Mouse (Mus musculus) liver, embryonic 12.5 days (tissue): ENCODE measurements around the gene Pth1r. TPM values are rescaled to one million over a fixed set of nuclear protein-coding genes. Genes with fewer than 3 reads are reported as not detected.

Experiments used
- ATAC-seq: fragments of 200-750 bp; cut with Nextera tagmentation; 2 replicates; pipeline ENCODE4 v1.8.0; 2017; ENCODE audit warnings: moderate number of reproducible peaks, mild to moderate bottlenecking, moderate library complexity
- H3K27ac ChIP-seq: fragments of 300-500 bp; sonication (generic); 2 replicates; pipeline ENCODE4 v1.5.1; 2016; ENCODE audit warnings: mild to moderate bottlenecking
- H3K27me3 ChIP-seq: fragments of 300-500 bp; sonication (generic); replicated peaks from 2 replicates; pipeline ENCODE4 v1.6.1; 2016; ENCODE audit warnings: mild to moderate bottlenecking, moderate library complexity
- H3K36me3 ChIP-seq: fragments of 300-500 bp; sonication (generic); 2 replicates; pipeline ENCODE4 v1.6.1; 2016; ENCODE audit warnings: mild to moderate bottlenecking, moderate library complexity
- H3K4me1 ChIP-seq: fragments of 300-500 bp; sonication (generic); 2 replicates; pipeline ENCODE4 v1.6.1; 2016
- H3K4me2 ChIP-seq: fragments of 300-500 bp; sonication (generic); 2 replicates; pipeline ENCODE4 v1.6.1; 2016; ENCODE audit warnings: mild to moderate bottlenecking, moderate library complexity
- H3K4me3 ChIP-seq: fragments of 300-500 bp; sonication (generic); 2 replicates; pipeline ENCODE4 v1.5.1; 2016; ENCODE audit warnings: mild to moderate bottlenecking, moderate library complexity
- H3K9ac ChIP-seq: fragments of 300-500 bp; sonication (generic); 2 replicates; pipeline ENCODE4 v1.6.1; 2016; ENCODE audit warnings: mild to moderate bottlenecking, moderate library complexity
- H3K9me3 ChIP-seq: fragments of 300-500 bp; sonication (generic); replicated peaks from 2 replicates; pipeline ENCODE4 v1.6.1; 2016; ENCODE audit warnings: mild to moderate bottlenecking, moderate library complexity
- WGBS: fragments of 180-500 bp; shearing (Covaris S2); methylation state at CpG from one replicate; pipeline ENCODE4 v1.1.7; 2016; ENCODE audit not compliant: insufficient replicate concordance; 5-methylcytosine and 5-hydroxymethylcytosine counted together
- polyA plus RNA-seq: library from polyadenylated mRNA; unstranded; fragments of >200 nt; fragmentation: Nextera tagmentation; extraction: Ambion mirVana; gene quantifications from 2 replicates; pipeline ENCODE4 v1.2.1, GENCODE M21; 2016

Pth1r gene
- polyA plus RNA-seq, 1 experiment from 2014 or later: 9.1 TPM

GRCm38 (mm10) chr9:110772336-110772735 lies 25.4 kb upstream of the Pth1r start:
- 81% methylated on average over 10 of the region's 10 CpGs for WGBS

GRCm38 (mm10) chr9:110763405-110763804 lies 16.5 kb upstream of the Pth1r start:
- Histone ChIP-seq H3K9ac (no peak overlapping the region), H3K4me2 (no peak overlapping the region), H3K27me3 (peaks cover 50% of the 10 kb centered on the region), H3K9me3 (no peaks in the 10 kb centered on the region), H3K4me1 (no peaks in the 10 kb centered on the region), H3K4me3 (no peak overlapping the region), H3K36me3 (no peaks in the 10 kb centered on the region), H3K27ac (no peak overlapping the region)
- ATAC-seq: no peak
- whole genome bisulfite sequencing: 74% methylated on average over 2 of the region's 2 CpGs

More at GRCm38 (mm10) chr9:110772336-110772735, 25.4 kb upstream of the Pth1r start:
- no peak for ATAC-seq
- H3K4me3 ChIP-seq: no peak overlapping the region
- no peak overlapping the region for H3K4me2 ChIP-seq
- H3K9me3 ChIP-seq: no peaks in the 10 kb centered on the region
- H3K27ac ChIP-seq: no peak overlapping the region
- no peaks in the 10 kb centered on the region for H3K4me1 ChIP-seq
- no peak overlapping the region for H3K9ac ChIP-seq
- peaks cover 23% of the 10 kb centered on the region for H3K27me3 ChIP-seq
- no peaks in the 10 kb centered on the region for H3K36me3 ChIP-seq

GRCm38 (mm10) chr9:110762763-110763162 lies 15.8 kb upstream of the Pth1r start:
- no peaks in the 10 kb centered on the region for H3K36me3 ChIP-seq
- no peak overlapping the region for H3K27ac ChIP-seq
- H3K9ac ChIP-seq: no peak overlapping the region
- no peak for ATAC-seq
- peaks cover 44% of the 10 kb centered on the region for H3K27me3 ChIP-seq
- no peak overlapping the region for H3K4me3 ChIP-seq
- H3K4me1 ChIP-seq: no peaks in the 10 kb centered on the region
- H3K9me3 ChIP-seq: no peaks in the 10 kb centered on the region
- no peak overlapping the region for H3K4me2 ChIP-seq
- WGBS: 79% methylated on average over 10 of the region's 10 CpGs

- ATAC-seq: no peak
- no peaks in the 10 kb centered on the region for H3K4me1 ChIP-seq
- H3K27me3 ChIP-seq: peaks cover 30% of the 10 kb centered on the region
- no peak overlapping the region for H3K9ac ChIP-seq
- H3K9me3 ChIP-seq: no peaks in the 10 kb centered on the region
- WGBS: 71% methylated on average over 8 of the region's 8 CpGs
- H3K4me2 ChIP-seq: no peak overlapping the region
- no peak overlapping the region for H3K4me3 ChIP-seq
- H3K27ac ChIP-seq: no peak overlapping the region
- H3K36me3 ChIP-seq: no peaks in the 10 kb centered on the region
Measured at GRCm38 (mm10) chr9:110760886-110761285, 13.9 kb upstream of the Pth1r start.

DNA sequence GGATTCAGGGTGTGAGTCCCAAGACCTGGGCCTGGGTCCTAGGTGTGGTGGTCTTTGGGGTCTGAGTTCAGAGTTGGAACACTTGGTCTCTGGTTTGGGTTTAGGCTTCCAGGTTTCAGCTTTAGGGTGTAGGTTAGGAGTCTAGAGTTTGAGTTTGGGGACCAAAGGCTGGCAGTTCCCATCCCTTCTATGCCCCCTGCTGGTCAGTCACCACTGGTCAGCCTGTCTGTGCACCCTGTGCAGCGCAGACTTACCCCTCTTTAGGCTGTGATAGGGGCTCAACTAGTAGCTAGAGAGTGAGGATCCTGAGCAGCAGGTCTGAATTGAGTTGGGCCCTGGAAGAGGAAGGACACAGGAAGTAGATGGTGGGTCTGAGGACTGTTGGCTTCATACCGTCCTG lies 12.3 kb upstream of the Pth1r start:
- Histone ChIP-seq H3K4me3 (no peak overlapping the region), H3K9me3 (no peaks in the 10 kb centered on the region), H3K27me3 (peaks cover 19% of the 10 kb centered on the region; the same call in 1 of the 2 replicates), H3K36me3 (no peaks in the 10 kb centered on the region), H3K9ac (no peak overlapping the region), H3K4me2 (no peak overlapping the region), H3K4me1 (peaks cover 7% of the 10 kb centered on the region), H3K27ac (no peak overlapping the region)
- ATAC-seq: peak; percentile 50; the same call in 1 of the 2 replicates
- WGBS: 43% methylated on average over 2 of the region's 2 CpGs

DNA sequence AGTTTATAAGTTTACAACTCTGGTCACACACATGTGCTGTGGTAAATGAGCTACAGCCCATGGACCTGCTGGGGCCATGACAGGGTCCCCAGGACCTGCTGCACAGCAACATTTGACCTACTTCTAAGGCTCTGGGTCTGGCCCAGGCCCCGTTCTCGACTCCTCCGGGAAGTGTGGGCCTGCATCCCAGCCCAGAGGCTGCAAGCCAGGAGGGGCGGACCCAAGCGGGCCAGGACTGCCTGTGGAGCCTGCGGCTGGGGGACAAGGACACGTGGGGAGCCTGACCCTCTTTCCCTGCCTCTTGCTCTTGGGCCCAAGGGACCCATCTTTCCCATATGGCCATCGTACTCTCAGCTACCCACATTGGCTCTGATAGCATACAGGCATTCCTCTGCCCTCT lies 11.7 kb upstream of the Pth1r start:
- Histone ChIP-seq H3K9me3 (no peaks in the 10 kb centered on the region), H3K4me3 (no peak overlapping the region), H3K4me1 (peaks cover 14% of the 10 kb centered on the region), H3K27me3 (peaks cover 13% of the 10 kb centered on the region; the same call in 1 of the 2 replicates), H3K4me2 (no peak overlapping the region), H3K36me3 (no peaks in the 10 kb centered on the region), H3K9ac (no peak overlapping the region), H3K27ac (no peak overlapping the region)
- WGBS: 60% methylated on average over 8 of the region's 8 CpGs
- ATAC-seq: no peak

- WGBS: 71% methylated on average over 5 of the region's 5 CpGs
Measured at GRCm38 (mm10) chr9:110757816-110758215, 10.9 kb upstream of the Pth1r start.

DNA sequence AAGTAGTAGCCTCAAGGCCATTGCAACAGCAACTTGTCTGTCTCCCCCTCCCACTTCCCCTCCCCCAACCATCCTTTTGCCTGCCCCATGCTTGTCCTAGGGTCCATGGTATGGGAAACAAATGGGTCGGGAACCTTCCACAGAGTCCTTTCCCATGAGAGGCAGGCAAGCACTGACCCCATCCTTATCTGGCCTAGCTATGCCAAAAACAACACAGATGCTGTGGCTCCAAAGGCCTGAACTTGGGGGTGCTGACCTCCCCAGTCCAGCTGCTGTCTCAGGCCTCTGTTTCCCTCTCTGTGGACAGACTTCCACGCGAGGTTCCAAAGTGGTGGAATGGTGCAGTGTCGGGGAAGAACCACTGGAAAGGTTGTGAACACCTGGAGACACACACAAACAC lies 6.8 kb upstream of the Pth1r start:
- H3K4me1 ChIP-seq: peaks cover 56% of the 10 kb centered on the region
- no peak overlapping the region for H3K9ac ChIP-seq
- no peak overlapping the region for H3K4me2 ChIP-seq
- no peaks in the 10 kb centered on the region for H3K9me3 ChIP-seq
- no peak overlapping the region for H3K27ac ChIP-seq
- no peaks in the 10 kb centered on the region for H3K27me3 ChIP-seq
- H3K4me3 ChIP-seq: no peak overlapping the region
- no peak for ATAC-seq
- 73% methylated on average over 4 of the region's 4 CpGs for WGBS
- no peaks in the 10 kb centered on the region for H3K36me3 ChIP-seq

More at GRCm38 (mm10) chr9:110757816-110758215, 10.9 kb upstream of the Pth1r start:
- no peak overlapping the region for H3K27ac ChIP-seq
- H3K9ac ChIP-seq: no peak overlapping the region
- no peak overlapping the region for H3K4me3 ChIP-seq
- no peaks in the 10 kb centered on the region for H3K9me3 ChIP-seq
- H3K4me2 ChIP-seq: no peak overlapping the region
- H3K36me3 ChIP-seq: no peaks in the 10 kb centered on the region
- H3K4me1 ChIP-seq: peaks cover 22% of the 10 kb centered on the region
- ATAC-seq: no peak
- H3K27me3 ChIP-seq: 0 out of 2 replicates have a peak, but pooled peaks cover 9% of the 10 kb centered on the region

DNA sequence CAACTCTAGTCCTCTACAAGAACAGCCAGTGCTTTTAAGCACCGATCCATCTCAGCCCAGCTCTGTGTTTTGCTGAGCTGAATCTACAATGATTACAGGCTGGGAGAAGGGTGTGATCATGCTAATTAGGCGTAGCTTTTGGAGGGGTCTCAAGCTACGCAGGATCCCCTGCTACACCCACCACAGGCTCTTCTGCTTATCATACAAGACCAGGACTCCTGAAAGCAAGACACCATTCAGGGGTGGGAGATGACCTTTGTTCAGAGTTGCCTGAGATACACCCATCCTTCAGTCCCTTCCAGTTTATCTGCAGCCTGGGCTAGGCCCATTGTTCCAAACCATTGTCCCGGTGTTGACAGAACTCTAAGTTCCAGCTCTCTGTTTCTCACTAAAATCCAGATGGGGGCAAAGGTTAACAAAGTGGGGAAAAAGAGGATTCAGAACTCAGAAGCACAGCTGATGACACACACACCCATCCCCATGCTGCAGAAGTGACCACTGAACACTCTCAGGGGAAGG lies 6.0 kb upstream of the Pth1r start:
- no peak overlapping the region for H3K4me3 ChIP-seq
- ATAC-seq: peak; percentile 66
- no peaks in the 10 kb centered on the region for H3K9me3 ChIP-seq
- peaks cover 6% of the 10 kb centered on the region; the same call in 1 of the 2 replicates for H3K27me3 ChIP-seq
- H3K36me3 ChIP-seq: no peaks in the 10 kb centered on the region
- no peak overlapping the region for H3K4me2 ChIP-seq
- H3K27ac ChIP-seq: no peak overlapping the region; the same call in 1 of the 2 replicates
- H3K9ac ChIP-seq: no peak overlapping the region; the same call in 1 of the 2 replicates
- peaks cover 56% of the 10 kb centered on the region for H3K4me1 ChIP-seq
- WGBS: 33% methylated on average over 4 of the region's 4 CpGs

DNA sequence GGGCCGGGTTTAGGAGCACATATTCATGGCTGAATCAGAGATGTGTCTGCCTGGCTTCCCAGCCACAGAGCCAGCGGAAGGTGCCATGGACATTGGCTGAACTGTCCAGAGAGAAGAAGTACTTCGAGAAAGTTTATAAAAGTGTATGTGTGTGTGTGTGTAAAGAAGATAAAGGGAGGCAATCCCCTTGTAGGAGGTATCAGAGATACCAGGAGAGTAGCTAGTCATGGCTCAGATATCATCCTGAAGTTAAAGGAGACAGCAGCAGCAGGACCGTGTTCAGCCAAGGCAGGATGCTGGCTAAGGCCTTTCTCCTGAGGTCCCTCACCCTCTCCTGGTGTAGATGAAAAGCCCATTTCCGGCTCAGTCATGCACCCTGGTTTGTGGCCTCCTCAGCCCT lies 4.5 kb upstream of the Pth1r start:
- no peak overlapping the region for H3K4me3 ChIP-seq
- H3K27ac ChIP-seq: no peak overlapping the region
- 27% methylated on average over 5 of the region's 5 CpGs for WGBS
- H3K9ac ChIP-seq: no peak overlapping the region
- H3K9me3 ChIP-seq: no peaks in the 10 kb centered on the region
- H3K36me3 ChIP-seq: no peaks in the 10 kb centered on the region
- peak; percentile 65 for ATAC-seq
- peaks cover 21% of the 10 kb centered on the region for H3K27me3 ChIP-seq
- peak overlapping the region; percentile 21; the same call in 1 of the 2 replicates for H3K4me2 ChIP-seq
- H3K4me1 ChIP-seq: peaks cover 56% of the 10 kb centered on the region

DNA sequence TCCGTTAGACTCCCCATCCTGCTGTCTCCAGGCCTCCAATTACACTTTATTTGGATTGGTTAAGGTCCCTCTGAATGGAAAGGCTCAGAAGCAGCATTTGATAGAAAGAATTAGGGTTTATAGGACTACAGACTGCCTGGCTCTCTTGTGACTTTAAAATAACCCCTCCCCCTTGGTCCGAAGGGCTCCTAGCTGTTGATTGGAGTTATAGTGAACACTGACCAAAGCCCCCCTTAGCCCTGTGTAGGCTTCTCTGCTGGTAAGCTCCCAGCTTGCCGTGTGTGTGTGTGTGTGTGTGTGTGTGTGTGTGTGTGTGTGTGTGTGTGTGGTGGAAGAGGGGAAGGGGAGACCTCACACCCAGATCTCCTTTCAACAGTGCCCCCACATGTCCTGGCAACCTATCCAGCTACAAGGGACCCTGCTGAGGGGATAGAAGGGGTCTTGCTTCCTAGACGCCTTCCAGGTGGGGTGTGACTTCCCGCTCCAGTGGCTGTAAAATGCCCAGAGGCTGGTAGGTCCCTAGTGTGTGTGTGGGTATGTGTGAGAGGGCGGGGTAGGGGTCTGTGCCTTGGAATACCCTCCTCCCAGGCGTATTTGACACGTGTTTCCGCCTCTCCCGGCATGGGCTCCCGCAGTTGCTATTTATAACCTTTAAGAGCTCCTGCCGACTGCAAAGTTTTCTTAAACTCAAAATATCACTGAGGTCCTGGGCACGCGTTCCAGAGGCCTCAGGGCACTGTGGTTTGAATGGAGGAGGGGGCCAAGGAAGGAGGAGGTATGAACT lies 3.7 kb upstream of the Pth1r start:
- no peak overlapping the region for H3K4me3 ChIP-seq
- H3K9me3 ChIP-seq: no peaks in the 10 kb centered on the region
- no peak overlapping the region for H3K27ac ChIP-seq
- ATAC-seq: no peak
- peaks cover 29% of the 10 kb centered on the region for H3K27me3 ChIP-seq
- peaks cover 56% of the 10 kb centered on the region for H3K4me1 ChIP-seq
- 0 out of 2 replicates have a peak overlapping the region, but pooled peaks have one; percentile 21 for H3K4me2 ChIP-seq
- WGBS: 35% methylated on average over 14 of the region's 14 CpGs
- no peak overlapping the region for H3K9ac ChIP-seq
- no peaks in the 10 kb centered on the region for H3K36me3 ChIP-seq

DNA sequence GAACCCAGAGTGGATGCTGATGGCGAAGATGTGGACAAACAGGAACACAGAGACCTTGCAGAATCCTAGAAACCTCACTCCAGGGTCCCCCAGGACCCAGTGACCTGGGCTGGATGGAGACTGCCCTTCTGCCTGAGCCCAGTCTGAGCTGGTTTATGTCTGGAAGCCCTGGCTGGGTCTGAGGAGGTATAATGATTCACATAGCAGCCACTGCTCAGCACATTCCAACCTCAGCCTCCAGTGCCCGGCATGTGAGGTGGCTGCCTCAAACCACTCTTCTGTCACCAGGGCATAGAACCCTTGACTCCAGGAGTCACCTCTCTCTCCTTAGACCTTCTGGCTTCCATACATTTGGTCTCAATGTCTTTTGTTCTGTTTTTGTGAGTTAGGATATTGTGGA lies 1.5 kb upstream of the Pth1r start:
- peaks cover 51% of the 10 kb centered on the region for H3K27me3 ChIP-seq
- H3K4me1 ChIP-seq: peaks cover 57% of the 10 kb centered on the region
- no peak overlapping the region for H3K4me3 ChIP-seq
- H3K9me3 ChIP-seq: no peaks in the 10 kb centered on the region
- no peak overlapping the region for H3K27ac ChIP-seq
- no peak for ATAC-seq
- H3K9ac ChIP-seq: no peak overlapping the region
- no peaks in the 10 kb centered on the region for H3K36me3 ChIP-seq
- 63% methylated on average over 2 of the region's 2 CpGs for WGBS
- H3K4me2 ChIP-seq: no peak overlapping the region
